Mouse (Mus musculus) MN1 (cell line): ENCODE results near the gene Wdr4.
"Not testable (repeated sequence)": the region's sequence is repeated elsewhere in the genome, so short reads cannot be mapped to it uniquely, and the experiment has no call there.

ENCODE experiments used
- DNase-seq: peaks from one replicate; pipeline ENCODE4 v3.0.0-alpha.2; 2016; ENCODE audit warnings: low spot score

The Wdr4 gene

DNA sequence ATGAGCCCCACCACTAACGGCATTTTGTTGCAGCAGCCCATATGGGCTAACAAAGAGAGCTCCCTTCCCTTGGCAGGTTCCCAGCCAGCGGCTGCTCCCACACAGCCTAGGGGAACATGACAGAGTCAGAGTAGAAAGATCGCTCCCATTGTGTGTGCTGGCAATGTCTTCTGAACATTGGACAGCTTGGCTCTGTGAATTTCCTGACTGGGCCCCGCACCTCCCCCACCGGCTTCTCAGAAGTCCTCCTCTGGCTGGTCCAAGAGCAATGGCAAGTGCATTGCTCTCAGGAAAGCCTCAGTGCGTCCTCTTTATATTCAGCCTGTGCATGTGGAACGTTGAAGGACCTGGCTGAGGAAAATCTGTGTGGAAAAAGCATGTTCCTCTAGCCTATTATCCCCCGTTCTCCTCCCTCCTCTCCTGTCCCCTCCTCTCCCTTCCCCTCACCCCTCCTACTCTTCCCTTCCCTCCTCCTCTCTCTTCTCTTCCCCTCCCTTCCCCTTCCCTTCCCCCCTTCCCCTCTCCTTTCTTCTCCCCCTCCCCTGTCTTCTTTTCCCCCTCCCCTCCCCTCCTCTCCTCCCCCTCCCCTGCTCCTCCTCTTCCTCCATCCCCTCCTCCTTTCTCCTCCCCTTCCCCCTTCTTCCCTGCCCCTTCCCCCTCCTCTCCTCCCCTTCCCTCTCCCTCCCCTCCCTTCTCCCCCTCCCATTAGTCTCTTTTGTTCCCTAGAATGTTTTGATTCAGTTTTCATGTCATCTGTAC is 16.3 kb upstream of the Wdr4 start:
- DNase-seq: no peak

DNA sequence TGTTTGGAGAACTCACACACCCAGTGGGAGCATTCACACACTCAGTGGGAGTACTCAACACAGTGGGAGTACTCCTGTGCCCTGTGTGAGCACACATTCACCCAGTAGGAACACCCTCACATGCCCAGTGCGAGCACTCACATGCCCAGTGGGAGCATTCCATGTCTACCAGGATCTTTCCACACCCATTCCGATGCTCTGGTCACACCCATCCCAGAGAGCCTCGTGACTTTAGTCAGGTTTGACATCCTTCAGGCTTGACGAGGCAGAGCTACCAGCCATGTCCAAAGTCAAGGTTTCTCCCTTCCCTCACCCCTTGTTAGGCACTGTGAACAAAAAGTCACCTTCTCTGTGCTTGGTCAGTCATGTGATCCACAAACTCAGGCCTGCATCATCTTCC is 15.6 kb upstream of the Wdr4 start:
- DNase-seq: no peak

GRCm38 (mm10) chr17:31532331-31532730 is 12.6 kb upstream of the Wdr4 start:
- DNase-seq: not testable (repeated sequence)

DNA sequence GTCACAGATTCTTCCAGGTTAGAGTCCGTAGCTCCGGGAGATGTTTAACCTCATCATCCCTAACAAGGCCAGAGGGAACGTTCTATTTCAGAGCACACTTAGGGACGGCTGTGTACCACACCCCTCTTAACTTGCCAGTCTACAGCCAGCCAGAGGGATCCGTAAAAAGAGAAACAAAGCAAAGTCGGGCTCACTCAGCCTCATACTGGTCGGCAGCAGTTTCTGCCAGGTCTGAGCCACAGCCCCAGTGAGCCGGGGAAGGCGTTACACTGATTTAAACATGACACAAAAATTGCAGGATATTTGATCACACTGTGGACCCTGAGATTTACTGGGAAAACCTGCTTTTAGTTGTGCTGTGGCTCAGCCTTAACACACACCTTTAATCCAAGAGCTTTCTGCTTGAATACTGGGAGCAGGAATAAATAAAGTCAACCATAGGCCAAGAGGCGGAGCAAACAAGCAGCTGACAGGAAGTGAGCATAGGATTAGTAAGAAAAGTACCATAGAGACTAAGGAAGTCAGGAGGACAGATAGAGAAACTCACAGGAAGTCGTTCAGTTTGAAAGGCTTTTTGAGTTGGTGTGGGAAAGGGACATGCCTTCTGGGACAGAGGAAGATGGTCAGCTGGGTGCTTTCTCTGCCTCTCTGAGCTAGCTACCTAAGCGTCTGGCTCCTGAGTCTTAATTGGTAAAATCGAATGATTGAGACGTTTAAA is 11.8 kb upstream of the Wdr4 start:
- DNase-seq: no peak

GRCm38 (mm10) chr17:31529314-31529713 is 9.5 kb upstream of the Wdr4 start:
- DNase-seq: peak; percentile 77

DNA sequence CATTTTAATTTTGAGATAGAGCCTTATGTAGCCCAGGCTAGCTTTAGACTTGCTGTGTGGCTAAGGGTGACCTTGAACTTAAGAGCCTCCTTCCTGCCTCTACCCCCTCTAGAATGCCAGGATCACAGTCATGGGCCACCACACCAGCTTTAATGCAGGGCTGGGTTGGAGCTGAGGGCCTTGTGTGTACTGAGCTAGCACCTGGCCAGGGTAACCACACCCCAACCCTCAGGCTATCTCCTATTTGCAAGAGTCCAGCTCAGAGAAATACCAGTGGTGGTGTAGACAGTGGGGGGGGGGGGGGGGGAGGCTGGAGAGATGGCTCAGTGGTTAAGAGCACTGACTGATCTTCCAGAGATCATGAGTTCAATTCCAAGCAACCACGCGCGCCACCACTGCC is 6.0 kb upstream of the Wdr4 start:
- DNase-seq: no peak

GRCm38 (mm10) chr17:31525114-31525513 is 5.3 kb upstream of the Wdr4 start:
- DNase-seq: no peak

DNA sequence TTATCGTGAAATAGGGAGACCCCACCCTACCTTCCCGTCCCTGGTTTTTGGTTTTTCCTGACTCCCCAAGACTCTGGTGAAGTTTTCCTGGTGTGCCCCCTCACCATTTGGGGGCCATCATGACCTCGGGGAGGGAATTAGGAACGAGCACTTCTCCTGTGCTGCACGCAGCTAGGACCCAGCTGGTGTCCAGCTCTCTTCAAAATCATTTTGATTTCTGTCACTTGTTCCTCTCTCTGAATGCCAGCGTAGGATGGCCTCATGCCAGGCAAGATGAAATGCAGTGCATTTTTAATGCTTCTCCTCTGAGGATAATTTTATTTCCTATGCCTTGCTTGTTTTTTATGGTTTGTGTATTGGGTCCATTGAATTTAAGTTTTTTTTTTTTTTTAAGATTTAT is 2.2 kb upstream of the Wdr4 start:
- DNase-seq: no peak

DNA sequence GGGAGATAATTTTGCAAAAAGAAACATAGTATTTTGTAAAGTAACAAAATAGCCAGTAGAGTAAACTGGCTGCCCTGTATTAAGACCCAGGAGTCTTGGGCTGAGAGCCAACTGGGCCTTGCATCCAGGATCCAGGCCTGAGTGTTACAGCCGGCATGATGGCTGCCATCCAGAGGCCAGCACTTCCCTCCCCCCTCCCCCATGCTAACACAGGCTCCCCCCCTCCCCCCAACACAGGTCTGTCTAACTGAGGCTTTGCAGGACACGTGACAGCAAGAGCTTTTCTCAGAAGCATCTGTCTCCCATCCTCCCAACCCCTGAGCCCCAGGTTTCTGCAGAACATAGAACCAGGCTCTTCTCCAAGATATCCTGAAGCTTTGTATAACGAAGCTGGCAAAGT is 1.1 kb upstream of the Wdr4 start:
- peak; percentile 79 for DNase-seq

GRCm38 (mm10) chr17:31519344-31519945 is 335 bp downstream of the Wdr4 start:
- no peak for DNase-seq

DNA sequence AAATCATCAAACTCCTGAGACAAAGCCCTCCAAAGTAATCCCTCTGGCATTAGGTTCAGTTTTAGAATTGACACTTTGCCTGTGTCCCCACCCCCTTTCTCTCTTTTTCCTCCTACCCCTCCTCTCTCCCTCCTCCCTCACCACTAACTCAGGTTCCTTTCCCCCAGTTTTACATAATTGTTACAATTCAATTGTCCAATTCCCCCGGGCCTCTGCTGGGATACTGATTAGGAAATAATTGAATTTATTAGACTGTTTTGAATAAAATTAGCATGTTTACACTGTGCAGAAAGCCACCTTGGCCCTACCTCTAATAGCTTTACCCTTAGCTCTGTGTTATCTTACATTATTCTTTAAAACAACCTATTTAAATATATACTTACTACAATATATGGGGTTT is 5.1 kb downstream of the Wdr4 start:
- DNase-seq: peak; percentile 89

GRCm38 (mm10) chr17:31512593-31512992 is 7.2 kb downstream of the Wdr4 start:
- DNase-seq: no peak

- DNase-seq: peak; percentile 95
Observed at GRCm38 (mm10) chr17:31511792-31512495, 7.8 kb downstream of the Wdr4 start.

DNA sequence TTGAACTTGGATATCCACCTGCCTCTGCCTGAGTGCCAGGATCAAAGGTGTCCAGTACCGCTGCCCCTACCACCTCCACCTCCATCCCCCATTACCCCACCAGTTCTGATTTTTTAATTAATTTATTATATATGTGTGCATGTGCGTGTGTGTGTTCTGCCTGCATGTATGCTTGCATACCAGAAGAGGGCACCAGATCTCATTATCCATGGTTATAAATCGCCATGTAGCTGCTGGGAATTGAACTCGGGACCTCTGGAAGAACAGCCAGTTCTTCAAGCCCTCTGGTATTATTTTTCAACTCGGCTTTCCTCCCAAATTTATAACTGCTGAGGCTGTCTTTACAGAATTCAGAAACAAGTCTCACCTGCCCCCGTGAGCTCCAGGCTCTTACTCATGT is 8.8 kb downstream of the Wdr4 start:
- DNase-seq: no peak

DNA sequence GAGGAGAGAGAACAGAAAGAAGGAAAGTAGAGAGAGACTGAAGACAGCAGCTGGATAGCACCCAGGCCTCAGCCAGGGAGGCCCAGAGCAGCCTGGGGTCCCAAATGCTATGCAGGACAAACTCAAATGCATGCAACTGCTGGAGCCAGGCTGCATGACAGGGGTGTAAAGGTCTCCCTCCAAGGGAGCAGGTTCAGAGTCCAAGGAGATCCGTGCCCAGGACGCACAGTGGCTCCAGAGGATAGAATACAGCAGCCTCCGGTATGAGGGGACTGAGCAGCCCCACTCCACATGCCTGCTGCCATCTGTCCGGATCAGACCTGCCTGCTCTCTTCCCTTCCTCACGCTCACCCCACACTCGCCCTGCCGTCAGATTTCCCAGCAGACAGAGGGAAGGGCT is 13.5 kb downstream of the Wdr4 start:
- no peak for DNase-seq

DNA sequence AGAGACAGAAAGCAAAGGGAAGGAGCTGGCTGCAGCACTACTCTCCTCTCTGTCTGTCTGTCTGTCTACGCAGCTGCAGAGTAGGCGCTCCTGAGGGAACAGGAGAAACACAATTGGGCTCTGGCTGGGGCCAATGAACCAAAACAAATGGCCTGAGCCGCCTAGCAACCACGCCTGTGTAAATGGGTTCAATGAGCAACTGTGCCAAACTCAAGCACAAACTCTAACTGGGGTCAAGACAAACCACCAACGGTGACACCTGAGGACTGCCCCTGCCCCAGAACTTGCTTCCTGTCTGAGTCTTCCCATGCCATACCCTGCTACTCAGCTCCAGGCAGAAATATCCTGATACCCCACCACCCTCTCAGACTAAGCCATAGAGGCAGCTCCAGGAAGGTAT is 14.8 kb downstream of the Wdr4 start:
- DNase-seq: no peak

DNA sequence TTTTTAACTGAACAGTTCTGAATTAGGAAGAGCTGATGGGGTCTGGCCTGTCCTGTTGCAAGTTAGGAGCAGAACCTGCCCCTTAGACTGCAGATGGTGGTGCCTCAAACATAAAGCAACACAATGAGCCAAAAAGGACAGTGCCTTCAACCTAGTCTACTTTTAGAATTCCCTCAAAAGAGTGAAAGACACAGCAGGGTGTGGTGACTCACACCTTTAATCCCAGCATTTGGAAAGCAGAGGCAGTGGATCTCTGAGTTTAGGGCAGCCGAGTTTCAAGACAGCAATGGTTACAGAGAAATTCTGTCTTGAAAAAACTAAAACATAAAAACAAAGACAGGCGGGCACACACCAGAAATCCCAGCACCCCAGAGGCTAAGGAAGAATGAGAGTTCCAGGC is 15.8 kb downstream of the Wdr4 start:
- DNase-seq: no peak

DNA sequence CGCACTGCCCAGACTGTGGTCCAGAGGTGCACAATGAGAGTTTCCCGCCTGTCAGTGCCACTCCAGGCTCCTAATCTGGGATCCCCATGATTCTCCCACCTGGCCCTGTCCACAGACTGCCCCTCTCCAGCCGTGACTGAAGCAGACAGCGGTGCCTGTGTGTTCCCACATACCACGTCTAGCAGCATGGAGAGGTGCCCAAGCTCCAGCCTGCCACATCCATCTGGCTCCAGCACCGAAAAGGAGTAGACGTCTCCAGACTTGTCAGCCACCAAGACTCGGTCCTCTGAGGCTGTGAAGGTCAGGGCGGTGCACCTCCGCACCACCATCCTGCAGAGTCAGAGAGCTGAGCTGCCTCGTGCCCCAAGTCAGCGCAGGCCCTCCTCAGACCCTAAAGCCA is 16.4 kb downstream of the Wdr4 start:
- DNase-seq: no peak

GRCm38 (mm10) chr17:31502261-31502927 is 17.4 kb downstream of the Wdr4 start:
- no peak for DNase-seq

GRCm38 (mm10) chr17:31500908-31501307 is 18.9 kb downstream of the Wdr4 start:
- no peak for DNase-seq

GRCm38 (mm10) chr17:31500416-31500815 is 19.4 kb downstream of the Wdr4 start:
- DNase-seq: no peak

DNA sequence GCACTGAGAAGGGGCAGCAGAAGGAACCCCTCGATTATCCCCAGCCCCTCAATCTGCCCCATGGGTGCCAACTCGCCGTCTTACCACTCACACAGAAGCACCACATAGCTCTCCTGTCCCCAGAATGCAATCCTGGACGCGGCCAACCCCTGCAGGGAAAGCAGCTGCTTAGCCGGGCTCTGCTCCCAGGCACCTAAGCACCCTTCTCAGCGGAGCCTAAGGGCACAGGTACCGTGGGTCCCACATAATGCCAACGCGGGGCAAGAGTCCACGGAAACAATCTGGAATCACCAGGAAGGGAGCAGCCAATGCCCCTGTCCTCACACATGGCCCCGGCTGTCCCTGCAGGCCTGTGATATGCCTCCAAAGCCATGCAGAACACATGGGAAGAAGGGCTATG is 20.1 kb downstream of the Wdr4 start:
- DNase-seq: no peak
